Mouse (Mus musculus): ENCODE data around the gene Dapk2.
"Not testable (repeated sequence)": the region's sequence is repeated elsewhere in the genome, so short reads cannot be mapped to it uniquely, and the experiment has no call there.

Gene Dapk2

DNA sequence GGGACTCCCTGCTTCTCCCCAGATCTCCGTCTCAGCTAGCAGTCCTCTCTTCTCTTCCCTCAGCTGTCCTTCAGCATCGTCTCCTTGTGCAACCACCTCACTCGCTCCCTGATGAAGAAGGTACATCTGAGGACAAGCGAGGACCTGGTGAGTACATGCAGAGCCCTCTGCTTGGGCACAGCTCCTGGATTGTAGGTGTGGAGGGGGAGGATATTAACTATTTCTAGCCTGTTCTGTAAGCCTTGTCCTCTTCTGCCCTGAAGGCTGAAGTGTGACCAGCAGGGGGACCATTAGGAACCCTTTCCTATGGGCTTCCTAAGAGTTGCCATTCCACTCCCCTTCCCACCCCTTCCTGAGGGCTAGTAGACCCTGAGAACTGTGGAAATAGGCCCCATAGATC, 110.8 kb downstream of the Dapk2 start:
- ATAC-seq (ENCODE audit: insufficient number of reproducible peaks, low FRiP score, low TSS enrichment) = no peak

DNA sequence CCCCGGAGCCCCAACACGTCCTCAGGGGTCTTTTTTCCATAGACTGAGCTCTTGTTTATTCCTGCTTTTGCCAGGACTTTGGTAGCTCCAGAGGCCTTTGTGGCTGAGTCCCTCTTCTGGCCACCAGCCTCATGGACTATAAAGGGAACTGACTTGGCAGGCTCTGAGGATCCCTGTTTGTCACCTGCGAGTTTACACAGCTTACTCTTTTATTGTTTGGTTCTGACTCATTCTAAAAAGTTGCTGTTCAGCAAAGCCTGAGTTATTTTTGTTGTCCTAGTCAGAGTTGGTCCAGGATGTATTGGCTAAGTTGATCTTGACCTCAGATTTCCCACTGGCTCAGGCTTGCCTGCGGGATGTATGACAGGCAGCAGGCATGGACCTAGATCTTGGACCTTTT, 112.0 kb downstream of the Dapk2 start:
- no peak for ATAC-seq (ENCODE audit: insufficient number of reproducible peaks, low FRiP score, low TSS enrichment)

DNA sequence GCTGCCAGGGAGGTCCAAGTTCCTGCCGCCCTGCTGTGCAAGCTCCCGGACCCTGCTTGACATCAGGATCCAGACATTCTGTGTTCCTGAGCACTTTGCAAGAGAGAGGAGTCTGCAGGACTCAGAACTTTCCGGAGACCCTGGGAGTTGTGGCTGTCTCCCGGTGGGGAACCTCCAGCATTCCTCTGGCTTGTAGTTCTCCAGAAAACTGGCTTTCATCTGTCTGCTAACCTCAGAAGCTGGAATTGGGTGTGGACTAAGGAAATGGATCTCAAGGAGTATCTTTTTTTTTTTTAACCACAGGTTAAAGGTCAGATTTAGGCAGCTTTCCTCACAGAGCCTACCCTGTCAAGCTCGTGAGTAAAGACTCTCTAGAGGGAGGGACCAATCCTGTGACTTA, 113.7 kb downstream of the Dapk2 start:
- ATAC-seq (ENCODE audit: insufficient number of reproducible peaks, low FRiP score, low TSS enrichment) = no peak

DNA sequence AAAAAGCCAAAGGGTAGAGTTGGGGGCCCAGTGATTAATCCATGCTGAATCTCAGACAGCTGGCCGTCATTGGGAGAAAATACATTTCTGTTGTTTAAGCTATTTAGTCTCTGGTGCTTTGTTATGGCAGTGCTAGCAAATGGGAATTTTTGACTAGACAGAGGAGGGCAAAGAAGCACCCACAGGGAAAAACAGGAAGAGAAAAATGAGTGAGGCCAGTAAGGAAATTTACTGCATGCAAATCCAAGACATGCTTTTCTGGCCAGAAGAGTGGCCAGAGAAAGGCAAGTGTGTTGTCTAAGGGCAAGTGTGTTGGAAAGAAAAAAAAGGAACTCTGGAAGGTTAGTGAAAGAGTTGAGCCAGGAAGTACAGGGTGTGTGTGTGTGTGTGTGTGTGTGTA, 115.6 kb downstream of the Dapk2 start:
- ATAC-seq (ENCODE audit: insufficient number of reproducible peaks, low FRiP score, low TSS enrichment) = no peak

DNA sequence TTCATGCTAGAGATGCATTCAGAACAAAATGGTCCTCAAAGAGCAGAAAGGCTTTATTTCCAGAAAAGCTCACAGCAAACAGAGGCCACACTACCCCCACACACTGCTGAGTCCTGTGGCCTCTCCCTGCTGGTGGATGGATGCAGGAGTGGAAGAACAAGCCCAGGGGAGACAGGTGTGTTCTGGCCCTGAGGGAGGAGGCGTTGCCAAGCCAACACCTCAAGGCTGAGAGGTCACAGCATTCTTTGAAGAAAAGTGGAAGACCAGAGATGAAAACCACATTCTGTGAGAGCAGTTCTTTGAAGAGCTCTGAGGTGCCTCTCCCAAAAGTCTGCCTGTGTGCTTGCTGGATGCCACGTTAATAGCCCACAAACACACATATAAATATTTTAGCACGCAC, 116.6 kb downstream of the Dapk2 start:
- no peak for ATAC-seq (ENCODE audit: insufficient number of reproducible peaks, low FRiP score, low TSS enrichment)

DNA sequence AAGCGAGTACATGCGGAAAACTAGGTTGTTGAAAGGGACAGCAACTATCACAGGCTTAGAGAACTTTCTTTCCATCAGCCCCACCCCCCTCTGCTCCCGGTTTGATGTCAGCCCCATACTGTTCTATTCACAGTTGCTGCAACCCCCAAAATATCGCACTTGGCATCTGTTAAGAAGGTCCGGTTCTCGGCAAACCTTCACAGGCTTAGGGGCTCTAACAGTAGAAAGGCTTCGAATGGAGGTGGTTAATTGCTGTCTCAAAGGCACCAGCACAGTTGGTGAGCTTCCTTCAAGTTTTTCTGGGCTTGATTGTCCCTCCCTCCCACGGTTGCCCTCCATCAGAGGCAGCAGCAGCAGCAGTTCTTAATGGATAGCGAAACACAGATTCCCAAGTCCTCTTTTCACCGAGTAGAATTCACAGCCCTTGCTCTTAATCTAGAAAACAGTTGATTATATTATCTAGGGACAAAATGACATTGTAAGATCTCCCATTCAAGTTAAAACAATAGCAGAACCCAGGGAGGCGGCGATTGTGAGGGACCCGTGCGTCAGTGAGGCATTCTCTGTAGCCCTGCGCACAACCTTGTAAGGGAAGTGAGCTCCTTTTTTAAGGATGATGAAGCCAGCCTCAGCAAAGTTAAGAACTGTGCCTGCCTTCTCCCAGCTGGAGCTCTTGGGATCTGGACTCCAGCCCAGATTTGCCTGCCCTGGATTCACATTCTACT, 117.4 kb downstream of the Dapk2 start:
- ATAC-seq (ENCODE audit: insufficient number of reproducible peaks, low FRiP score, low TSS enrichment) = no peak

DNA sequence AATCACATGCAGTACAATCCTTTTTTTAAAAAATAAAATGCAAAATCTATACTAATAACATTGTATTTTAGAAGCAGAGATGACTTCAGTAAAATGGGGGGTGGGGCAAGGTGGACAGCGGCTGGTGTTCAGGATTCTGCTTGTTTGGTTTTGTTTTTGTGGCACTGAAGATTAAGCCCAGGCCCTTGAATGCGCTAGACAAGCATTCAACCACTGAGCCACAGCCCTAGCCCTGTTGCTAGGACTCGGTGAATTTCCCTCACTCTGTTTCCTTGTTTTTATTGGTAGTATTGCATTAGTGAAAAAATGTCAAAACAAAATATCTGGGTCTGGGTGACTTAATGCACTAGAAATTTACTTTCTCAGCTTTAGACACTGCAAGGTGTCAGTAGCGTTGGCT, 118.0 kb downstream of the Dapk2 start:
- no peak for ATAC-seq (ENCODE audit: insufficient number of reproducible peaks, low FRiP score, low TSS enrichment)

DNA sequence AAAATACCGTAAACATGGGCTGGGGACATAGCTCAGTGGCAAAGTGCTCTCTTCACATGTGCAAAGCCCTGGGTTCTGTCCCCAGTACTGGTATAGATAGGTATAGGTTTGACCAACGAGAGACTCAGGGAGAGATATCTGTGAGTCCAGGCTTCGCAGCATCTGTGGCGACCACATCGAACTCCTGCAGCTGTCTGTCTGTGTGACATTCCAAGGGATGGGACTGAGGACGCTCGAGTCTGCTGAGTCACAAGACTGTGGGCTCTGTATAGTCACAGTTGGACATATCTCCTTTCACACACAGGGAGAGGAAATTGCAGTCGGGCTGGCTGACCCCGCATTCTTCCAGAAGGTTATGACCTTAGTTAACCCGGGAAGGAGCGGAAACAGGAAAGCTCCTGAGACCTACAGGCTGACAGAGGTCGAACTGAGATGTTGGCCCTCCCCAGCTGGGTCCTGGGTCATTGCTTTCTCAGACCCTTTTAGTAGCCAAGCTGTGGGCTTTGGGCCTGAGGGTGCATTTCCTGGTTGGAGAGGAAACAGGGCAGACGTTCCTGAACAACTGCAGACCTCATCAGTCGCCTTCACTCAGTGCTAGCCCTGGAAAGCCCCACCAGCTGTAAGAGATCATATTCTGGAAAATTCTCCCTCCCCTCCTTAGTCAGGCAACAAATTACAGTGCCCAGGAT, 118.8 kb downstream of the Dapk2 start:
- ATAC-seq (ENCODE audit: insufficient number of reproducible peaks, low FRiP score, low TSS enrichment) = no peak

DNA sequence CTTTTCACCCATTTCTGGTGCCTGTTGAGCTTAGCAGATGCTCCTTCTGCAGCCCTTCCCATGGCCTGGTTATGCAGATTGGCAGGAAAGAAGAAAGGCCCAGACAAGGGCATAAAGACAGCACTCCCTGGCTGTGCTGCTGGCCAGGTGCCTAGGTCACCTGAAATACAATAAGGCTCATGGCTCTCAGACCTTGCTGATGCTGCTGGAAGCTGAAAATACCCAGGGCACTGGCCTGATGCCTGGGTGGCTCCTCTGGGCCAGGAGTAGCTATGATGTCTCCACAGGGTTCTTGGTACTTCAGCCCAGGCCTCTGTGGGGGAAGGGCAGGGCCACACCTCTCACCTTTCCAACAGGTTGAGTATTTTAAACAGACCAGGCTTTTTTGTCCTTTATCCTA, 121.6 kb downstream of the Dapk2 start:
- ATAC-seq (ENCODE audit: insufficient number of reproducible peaks, low FRiP score, low TSS enrichment) = peak; percentile 64; the same call in 1 of the 2 replicates

DNA sequence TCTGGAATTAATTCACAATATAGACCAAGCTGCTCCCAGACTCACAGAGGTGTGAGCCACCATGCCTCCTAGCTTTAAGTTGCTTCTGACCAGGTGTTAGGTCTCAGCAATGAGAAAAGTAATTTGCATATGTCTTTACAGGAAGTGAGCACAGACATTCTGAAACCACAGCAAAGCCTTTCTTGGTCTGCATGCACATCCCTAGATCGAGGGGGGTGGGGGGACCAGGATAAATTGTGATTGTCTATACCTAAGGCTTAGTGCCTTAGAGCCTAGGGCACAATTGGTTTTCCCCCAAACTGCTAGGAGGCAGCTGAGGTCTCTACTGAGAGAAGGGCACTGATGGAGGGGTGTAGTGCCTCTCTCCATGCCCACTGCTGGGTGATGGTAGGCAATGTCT, 122.5 kb downstream of the Dapk2 start:
- no peak for ATAC-seq (ENCODE audit: insufficient number of reproducible peaks, low FRiP score, low TSS enrichment)

DNA sequence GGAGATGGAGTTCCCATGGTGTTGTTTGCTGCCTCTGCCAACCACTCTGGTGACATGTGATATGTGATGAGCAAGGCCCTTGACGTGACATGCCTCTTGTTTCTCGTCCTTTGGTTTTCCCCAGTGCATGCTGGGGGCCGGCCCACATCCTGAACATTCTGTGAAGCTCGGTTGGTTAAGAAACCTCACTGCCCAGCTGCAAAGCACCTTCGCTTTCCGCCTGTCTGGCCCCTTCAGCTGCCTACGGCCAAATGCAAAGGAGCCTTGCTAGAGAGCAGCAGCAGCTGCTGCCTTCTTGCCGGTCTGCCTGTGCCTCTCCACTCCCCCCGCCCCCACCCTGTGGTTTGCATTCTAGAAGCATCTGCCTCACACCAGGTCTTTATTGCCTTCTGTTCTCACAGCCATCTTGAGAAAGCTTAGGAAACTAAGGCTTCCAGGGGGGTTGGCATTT, 123.5 kb downstream of the Dapk2 start:
- ATAC-seq (ENCODE audit: insufficient number of reproducible peaks, low FRiP score, low TSS enrichment) = no peak

DNA sequence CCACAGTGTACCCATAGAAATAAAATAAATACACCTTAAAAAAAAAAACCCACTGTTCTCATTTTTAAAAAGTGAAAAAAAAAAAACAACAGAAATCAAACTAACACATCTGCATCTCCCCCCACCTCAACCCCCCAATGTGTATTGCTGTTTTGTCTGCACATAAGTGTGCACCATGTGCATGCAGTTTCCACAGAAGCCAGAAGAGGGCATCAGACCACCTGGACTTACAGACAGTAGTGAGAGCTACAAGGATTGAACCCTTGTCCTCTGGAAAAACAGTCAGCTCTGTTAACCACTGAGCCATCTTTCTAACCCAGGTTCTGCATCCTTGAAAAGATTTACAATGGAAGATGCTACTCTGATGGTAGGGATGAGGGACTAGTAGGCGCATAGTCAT, 124.6 kb downstream of the Dapk2 start:
- no peak for ATAC-seq (ENCODE audit: insufficient number of reproducible peaks, low FRiP score, low TSS enrichment)

DNA sequence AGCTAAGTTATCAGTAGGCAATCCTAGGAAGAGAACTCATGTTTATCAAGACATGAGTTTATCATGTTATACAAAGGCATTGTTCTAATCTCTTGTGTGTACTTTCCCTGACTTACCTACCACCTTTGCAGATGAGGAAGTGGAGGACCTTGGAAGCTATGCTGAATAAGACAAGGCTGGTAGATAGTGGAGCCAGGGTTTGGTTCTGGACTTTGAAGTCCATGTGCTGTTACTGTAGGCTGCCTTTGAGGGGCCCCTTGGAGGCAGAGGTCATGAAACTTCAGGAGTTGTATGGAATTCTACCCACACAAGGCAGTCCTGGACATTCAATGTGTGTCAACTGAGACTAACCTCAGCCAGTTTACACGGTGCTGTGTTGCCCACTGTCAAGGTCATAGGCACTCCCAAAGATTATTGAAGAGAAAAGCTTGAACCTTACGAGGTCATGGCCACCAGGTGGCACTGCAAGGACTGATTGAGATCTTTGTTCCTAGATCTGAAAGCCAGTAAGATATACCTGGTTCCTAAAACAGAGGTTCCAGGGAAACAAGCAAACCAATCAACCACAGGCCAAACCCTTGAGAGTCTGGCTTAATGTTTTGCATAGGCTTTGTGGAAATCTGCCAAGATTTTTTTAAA, 125.7 kb downstream of the Dapk2 start:
- peak; percentile 56; the same call in 1 of the 2 replicates for ATAC-seq (ENCODE audit: insufficient number of reproducible peaks, low FRiP score, low TSS enrichment)

DNA sequence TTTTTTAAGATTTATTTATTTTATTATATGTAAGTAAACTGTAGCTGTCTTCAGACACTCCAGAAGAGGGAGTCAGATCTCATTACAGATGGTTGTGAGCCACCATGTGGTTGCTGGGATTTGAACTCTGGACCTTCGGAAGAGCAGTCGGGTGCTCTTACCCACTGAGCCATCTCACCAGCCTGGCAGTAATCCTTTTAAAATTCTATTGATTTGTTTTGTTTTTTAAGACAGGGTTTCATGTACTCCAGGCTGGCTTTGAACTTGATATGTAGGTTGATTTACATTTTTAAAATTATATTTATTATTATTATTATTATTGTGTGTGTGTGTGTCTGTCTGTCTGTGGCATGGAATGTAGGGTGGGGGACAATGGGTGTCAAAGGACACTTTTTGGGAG, 127.2 kb downstream of the Dapk2 start:
- not testable (repeated sequence) for ATAC-seq (ENCODE audit: insufficient number of reproducible peaks, low FRiP score, low TSS enrichment)

DNA sequence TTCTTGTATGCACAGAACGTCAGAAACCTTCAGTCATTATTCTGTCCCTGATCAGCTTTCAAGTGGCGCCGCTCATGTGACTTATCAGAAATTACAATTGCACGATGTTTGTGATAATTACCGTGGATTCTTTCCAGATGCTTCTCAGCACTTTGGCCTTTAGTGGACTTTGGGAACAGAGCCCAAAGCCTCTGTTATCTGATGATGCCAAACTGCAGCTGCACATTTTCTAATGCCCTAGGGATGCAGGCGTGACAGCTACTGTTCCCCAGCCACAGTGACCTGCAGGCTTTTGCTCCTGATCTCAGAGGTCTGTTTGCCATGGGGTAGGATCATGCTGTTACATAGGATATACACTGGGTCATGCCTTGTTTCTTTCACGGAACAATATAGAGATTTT, 127.9 kb downstream of the Dapk2 start:
- no peak for ATAC-seq (ENCODE audit: insufficient number of reproducible peaks, low FRiP score, low TSS enrichment)

DNA sequence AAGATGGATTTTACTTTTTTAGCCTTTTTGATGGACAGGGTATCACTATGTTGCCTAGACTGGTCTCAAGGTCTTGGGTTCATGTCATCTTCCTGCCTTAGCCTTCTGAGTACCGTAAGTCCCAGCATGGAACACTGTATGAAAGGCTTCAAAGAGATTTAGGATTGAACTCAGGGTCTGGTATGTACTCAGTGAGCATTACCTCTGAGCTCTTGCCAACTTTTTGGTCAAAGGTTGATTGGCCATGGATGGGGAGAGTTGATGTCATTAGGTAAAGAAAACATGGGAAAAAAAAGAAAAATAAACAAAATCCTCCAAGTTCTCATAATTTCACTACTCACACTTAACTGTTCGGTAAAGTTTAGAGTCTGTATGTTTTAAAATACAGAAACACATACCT, 132.7 kb downstream of the Dapk2 start:
- ATAC-seq (ENCODE audit: insufficient number of reproducible peaks, low FRiP score, low TSS enrichment) = no peak

DNA sequence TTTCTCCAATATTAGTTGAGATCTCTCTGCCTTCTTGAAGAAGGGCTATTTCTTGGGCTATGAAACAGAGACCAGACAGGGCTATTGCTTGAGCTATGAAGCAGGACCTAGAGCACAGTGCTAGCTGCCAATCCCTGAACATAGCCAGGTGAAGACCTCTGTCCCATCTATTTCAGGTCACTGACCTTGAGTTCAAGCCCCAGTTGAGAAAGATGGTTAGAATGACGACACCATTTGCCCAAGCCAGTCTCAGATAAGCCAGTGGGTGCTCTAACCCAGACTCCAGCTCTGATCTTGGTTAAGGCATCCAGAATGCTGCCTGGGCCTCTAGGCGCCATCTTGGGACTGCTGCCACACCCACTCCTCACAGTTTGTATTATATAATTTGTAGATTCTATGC, 135.3 kb downstream of the Dapk2 start:
- ATAC-seq (ENCODE audit: insufficient number of reproducible peaks, low FRiP score, low TSS enrichment) = no peak

DNA sequence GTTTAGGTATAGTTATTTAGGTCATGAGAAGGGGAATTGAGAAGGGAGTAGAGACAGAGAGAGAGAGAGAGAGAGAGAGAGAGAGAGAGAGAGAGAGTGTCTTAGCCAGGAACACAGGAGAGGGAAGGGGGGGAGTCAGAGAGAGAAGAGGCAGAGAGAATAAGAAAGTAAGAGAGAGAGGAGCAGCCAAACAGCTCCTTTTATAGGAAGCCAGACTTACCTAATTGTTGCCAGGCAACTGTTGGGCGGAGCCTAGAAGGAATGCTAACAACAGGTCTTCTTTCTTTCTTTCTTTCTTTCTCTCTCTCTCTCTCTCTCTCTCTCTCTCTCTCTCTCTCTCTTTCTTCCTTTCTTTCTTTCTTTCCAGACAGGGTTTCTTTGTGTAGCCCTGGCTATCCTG, 136.2 kb downstream of the Dapk2 start:
- ATAC-seq (ENCODE audit: insufficient number of reproducible peaks, low FRiP score, low TSS enrichment) = no peak

DNA sequence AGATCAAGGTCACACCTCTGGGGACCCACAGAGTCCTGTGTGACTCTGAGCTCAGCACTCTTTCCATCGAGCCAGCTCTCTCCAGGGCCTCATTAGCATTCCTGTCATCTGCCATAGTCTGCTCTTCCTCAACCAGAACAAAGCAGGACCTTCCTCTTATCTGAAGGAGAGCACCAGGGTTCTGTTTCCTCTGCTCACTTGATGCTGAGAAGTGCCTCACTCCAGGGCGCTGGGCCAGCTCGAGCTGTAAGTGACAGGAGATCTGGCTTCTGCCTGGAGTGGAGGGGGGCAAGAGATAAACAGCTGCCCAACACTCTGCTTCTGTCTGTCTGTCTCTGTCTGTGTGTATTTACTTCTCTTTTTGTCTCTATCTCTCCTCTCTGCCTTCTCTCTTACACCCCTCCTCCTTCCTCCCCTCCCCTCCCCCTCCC, 137.0 kb downstream of the Dapk2 start:
- ATAC-seq (ENCODE audit: insufficient number of reproducible peaks, low FRiP score, low TSS enrichment) = no peak

DNA sequence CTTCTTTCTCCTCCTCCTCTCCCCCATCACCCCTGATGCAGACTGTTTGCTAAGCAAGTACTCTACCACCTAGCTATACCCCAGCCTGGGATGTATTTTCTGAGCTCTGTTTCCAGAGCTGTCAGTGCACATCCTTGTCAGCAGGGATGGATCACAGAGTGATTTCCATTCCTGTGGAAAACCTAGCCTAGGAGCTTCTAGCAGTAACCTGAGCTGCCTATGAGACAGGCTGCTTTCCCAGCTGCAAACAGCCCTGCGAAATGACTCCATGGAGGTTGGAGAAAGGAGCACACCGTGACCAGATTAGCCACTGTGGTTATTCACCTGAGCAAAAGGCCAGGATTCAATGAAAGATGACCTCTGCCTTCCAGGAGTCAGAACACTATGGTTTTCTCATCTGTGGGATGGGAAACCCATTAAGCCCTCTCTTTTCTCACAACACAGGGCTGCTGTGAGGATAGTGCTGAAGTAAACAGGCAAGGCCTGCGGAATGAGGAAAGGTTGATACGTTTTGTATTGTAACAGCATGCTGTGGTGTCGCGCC, 137.6 kb downstream of the Dapk2 start:
- no peak for ATAC-seq (ENCODE audit: insufficient number of reproducible peaks, low FRiP score, low TSS enrichment)

DNA sequence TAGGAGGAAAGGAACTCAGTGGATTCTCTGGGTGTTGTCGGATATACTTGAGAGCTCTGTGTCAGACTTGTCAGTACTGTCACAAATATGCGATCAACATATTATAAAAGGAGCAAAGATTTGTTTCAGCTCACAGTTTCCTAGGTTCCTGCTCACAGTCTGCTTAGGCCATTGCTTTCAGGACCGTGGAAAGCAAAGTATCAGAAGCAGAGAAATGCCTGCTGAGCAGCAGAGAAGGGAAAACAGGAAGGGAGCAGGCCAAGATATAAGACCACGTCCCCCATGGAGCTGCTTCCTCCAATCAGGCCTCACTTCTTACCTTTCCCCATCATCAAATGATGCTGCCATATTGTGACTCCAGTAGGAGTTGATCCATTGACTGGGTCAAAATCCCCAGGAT, 140.8 kb downstream of the Dapk2 start:
- no peak for ATAC-seq (ENCODE audit: insufficient number of reproducible peaks, low FRiP score, low TSS enrichment)

Data from cerebellum, adult (tissue).